Mouse (Mus musculus) lung, adult 2 months (tissue): ENCODE results near the gene E2f6. TPM values are rescaled to one million over a fixed set of nuclear protein-coding genes. Genes with fewer than 3 reads are reported as not detected.

Experiments used
- DNase-seq: peaks from one replicate; pipeline ENCODE4 v3.0.0; 2022
- H3K4me1 ChIP-seq: fragments of 200-500 bp; 2 replicates; pipeline ENCODE4 v1.6.1; 2011; ENCODE audit warnings: low read length; ENCODE audit not compliant: control insufficient read depth, insufficient read depth
- H3K4me3 ChIP-seq: fragments of 200-500 bp; replicated peaks from 2 replicates; pipeline ENCODE3; 2011; ENCODE audit warnings: low read depth, mild to moderate bottlenecking, control low read depth, low read length; ENCODE audit errors: extremely low read depth
- CTCF ChIP-seq: fragments of 200-500 bp; IDR thresholded peaks from 2 replicates; pipeline ENCODE4 v1.5.1; 2011; ENCODE audit warnings: mild to moderate bottlenecking, low read length, control low read depth; ENCODE audit not compliant: insufficient read depth
- POLR2A ChIP-seq: fragments of 200-500 bp; IDR thresholded peaks from 2 replicates; pipeline ENCODE4 v1.6.1; 2011; ENCODE audit warnings: low read depth, mild to moderate bottlenecking, control low read depth, low read length, borderline replicate concordance; ENCODE audit errors: extremely low read depth
- WGBS: fragments of 180-500 bp; shearing (Covaris S2); methylation state at CpG from one replicate; pipeline ENCODE4 v1.1.7; 2018; 5-methylcytosine and 5-hydroxymethylcytosine counted together
- polyA plus RNA-seq: library from polyadenylated mRNA; depleted of rRNA; stranded (reverse); fragments of >200 nt; gene quantifications from 2 replicates; pipeline ENCODE4 v1.2.3, GENCODE M21; 2012; rRNA removed

E2f6 gene
- polyA plus RNA-seq, 1 experiment, result 15.1 TPM

DNA sequence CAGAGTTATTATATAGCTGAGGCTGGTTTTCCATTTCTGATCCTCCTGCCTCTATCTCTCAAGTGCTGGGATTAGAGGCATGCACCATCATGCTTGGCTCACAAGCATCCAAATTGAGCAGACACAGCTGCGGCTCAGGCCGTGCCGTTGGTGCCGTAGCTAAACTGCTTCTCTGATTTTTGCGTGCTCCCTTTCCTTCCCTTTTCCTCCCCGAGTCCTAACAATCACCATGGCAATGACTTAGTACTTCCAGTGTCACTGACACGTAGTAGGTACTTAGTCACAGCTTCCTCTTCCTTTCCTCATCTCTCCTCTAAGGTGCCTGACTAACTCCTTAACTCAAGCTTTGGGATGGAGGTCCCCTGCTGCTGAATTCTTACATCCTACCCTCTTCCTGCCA, 64.9 kb downstream of the E2f6 start:
- peaks cover 41% of the 10 kb centered on the region for H3K4me1 ChIP-seq
- TF ChIP-seq CTCF, result no peak
- no peak for TF ChIP-seq POLR2A
- no peak overlapping the region for H3K4me3 ChIP-seq
- DNase-seq, result no peak
- 40% methylated on average over 7 of the region's 7 CpGs for WGBS

DNA sequence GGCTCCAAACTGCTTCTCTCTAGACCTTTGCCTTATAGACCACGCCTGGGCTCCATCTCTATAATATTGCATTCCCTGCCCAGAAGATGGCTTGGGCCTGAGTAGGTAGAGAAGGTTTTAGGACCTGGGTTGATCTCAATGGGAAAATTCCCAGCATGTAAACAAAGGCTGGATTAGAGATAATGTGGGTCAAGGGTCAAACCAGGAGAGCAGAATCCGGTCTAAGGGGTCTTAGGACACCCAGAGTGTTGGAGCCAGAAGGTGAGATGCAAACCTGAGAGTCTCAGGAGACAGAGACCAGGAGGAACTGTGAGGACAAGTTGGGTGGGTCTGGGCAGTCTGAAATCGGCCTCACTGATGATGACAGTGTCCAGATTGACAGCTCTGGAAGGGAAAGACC, 65.9 kb downstream of the E2f6 start:
- Histone ChIP-seq H3K4me1 (peaks cover 38% of the 10 kb centered on the region), H3K4me3 (no peak overlapping the region)
- no peak for DNase-seq
- 55% methylated on average over 3 of the region's 3 CpGs for WGBS
- TF ChIP-seq CTCF (no peak), POLR2A (no peak)

DNA sequence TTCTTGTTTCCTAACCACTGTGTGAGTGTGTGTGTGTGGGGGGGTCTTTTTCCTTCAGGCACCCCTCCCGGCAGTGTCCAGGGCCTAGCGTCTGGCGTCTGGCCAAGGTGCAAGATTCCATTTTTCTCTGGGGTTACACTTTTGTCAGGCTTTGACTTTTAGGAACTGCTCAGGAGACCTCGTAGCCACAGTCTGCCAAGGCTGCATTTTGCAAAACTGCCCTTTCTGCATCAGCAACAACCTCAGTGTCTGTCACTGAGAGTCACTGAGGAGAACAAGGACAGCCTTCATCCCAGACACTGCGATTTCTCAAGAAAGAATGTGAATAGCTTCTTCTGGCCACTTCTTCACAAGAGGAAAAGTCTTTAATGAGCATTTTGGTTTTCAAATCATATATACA, 66.4 kb downstream of the E2f6 start:
- TF ChIP-seq POLR2A, result no peak
- TF ChIP-seq CTCF, result no peak
- peaks cover 38% of the 10 kb centered on the region for H3K4me1 ChIP-seq

DNA sequence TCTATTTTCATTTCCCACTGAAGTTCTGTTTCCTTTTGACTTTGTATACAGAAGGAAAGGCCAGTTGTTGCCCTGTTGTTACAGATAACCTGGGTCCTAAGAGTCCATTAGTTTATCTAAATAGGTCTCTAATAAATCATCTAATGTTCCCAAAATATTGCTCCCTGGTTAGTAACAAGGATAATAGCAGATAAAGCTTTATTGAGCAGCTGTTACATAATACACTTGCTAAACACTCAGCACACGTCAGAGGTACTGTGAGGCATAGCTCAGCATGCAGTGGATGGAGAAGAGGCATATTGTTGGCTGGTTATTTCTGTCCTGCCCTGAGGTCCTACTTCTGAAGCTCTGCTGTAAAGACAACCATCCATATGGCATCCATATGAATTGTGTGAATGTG, 66.9 kb downstream of the E2f6 start:
- TF ChIP-seq CTCF, result no peak
- TF ChIP-seq POLR2A, result no peak
- H3K4me1 ChIP-seq, result peaks cover 38% of the 10 kb centered on the region
- DNase-seq, result no peak
- H3K4me3 ChIP-seq, result no peak overlapping the region
- 19% methylated on average over 1 of the region's 1 CpGs for WGBS

More for the DNA sequence above, 66.4 kb downstream of the E2f6 start:
- no peak overlapping the region for H3K4me3 ChIP-seq
- no peak for DNase-seq
- 33% methylated on average over 5 of the region's 5 CpGs for WGBS

DNA sequence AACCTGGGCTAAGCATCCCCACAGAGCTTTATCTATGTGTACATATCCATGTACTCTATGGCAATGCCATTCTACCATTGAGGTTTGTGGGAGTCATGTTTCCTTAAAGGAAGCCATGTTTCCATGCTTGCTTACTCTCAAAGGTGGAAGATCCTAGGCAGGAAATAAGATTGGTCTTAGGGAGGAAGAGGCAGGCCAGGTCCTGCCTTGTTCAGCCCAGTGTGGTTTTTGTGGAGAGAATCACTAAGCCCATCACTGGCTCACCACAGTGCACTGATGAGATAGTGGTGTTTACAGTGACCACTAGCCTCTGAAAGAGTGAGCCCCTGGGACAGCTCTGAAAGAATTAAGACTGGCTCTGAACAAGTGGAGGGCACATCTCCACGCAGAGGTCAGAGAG, 68.6 kb downstream of the E2f6 start:
- 85% methylated on average over 1 of the region's 1 CpGs for WGBS
- TF ChIP-seq CTCF (no peak), POLR2A (no peak)
- H3K4me1 ChIP-seq, result peaks cover 26% of the 10 kb centered on the region
- no peak overlapping the region for H3K4me3 ChIP-seq
- no peak for DNase-seq

DNA sequence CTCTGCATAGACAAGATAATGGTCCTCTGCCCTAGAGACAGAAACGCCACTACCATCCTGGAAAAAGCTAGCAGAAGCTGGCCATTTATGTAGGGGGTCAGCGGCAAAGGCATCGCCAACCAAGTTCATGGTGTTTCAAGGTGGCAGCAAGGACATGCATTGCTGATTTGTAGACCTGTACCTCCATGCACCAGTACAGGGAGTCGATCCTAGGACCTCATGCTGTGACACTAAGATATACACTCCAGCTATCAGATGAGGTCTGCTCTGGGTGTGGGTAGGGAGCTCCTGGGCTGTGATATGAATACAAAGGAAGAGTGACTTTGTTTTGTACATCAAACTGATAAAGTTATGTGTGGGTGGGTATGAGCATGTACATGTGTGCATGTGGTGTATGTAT, 69.3 kb downstream of the E2f6 start:
- 92% methylated on average over 4 of the region's 4 CpGs for WGBS
- TF ChIP-seq CTCF, result no peak
- TF ChIP-seq POLR2A, result no peak
- Histone ChIP-seq H3K4me1 (peaks cover 19% of the 10 kb centered on the region), H3K4me3 (no peak overlapping the region)
- DNase-seq, result no peak

DNA sequence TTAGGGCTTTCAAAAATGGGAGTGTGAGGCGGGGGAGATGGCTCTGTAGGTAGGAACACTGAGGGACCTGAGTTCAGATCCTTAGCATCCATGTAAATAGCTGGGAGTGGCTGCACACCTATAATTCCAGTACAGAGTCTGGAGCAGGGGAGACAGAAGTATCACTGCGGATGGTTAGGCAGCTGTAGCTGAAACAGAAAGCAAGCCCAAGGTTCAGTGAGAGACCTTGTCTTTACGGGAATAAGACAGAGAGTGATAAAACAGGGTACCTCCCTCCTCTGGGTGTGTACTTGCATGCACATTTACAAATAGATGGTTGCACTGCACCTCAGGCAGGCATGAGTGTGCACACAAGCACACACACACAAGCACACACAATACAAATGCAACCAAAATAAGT, 71.7 kb downstream of the E2f6 start:
- Histone ChIP-seq H3K4me3 (no peak overlapping the region), H3K4me1 (peaks cover 7% of the 10 kb centered on the region)
- TF ChIP-seq CTCF (no peak), POLR2A (no peak)
- no peak for DNase-seq
- WGBS, result 83% methylated on average over 3 of the region's 3 CpGs

DNA sequence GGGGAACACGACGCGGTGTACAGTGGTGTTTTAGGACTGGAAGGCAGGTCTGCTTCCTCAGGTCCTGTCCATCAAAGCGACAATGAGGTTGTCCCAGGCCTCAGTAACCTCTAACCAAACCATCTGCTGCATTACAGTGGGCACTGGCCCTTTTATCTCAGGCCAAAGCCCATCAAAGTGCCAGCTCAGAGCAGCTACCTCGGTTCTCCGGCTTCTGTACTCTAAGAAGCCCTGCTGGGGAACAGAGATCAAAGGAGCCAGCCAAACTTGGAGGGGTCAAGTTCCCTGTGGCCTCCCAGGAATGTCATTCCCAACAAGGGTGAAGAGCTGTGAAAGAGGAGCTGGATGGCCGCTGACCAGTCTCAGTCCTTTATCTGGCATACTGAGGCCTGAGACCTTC, 72.3 kb downstream of the E2f6 start:
- WGBS, result 72% methylated on average over 7 of the region's 7 CpGs
- TF ChIP-seq POLR2A, result no peak
- no peak for TF ChIP-seq CTCF
- Histone ChIP-seq H3K4me3 (no peak overlapping the region), H3K4me1 (peaks cover 3% of the 10 kb centered on the region)
- no peak for DNase-seq

DNA sequence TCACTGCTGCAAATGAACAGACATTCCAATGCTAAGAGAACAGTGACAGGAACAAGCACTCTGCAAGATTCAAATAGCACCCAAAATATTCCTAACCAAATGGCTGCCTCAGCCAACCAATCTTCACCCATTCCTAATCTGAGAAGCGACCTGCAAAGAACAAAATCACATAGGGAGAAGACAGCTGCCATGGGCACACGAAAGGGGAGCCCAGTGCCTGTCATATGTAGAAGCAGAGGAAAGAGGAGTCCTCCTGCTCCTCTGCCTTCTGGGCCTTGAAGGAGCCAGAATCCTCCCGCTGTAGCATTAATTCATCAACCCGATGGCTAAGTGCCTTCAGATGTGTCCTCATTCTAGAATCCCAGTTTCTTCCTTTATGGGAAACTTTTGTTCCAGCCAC, 73.8 kb downstream of the E2f6 start:
- Histone ChIP-seq H3K4me1 (no peaks in the 10 kb centered on the region), H3K4me3 (no peak overlapping the region)
- WGBS, result 91% methylated on average over 4 of the region's 4 CpGs
- no peak for TF ChIP-seq CTCF
- TF ChIP-seq POLR2A, result no peak
- DNase-seq, result no peak

DNA sequence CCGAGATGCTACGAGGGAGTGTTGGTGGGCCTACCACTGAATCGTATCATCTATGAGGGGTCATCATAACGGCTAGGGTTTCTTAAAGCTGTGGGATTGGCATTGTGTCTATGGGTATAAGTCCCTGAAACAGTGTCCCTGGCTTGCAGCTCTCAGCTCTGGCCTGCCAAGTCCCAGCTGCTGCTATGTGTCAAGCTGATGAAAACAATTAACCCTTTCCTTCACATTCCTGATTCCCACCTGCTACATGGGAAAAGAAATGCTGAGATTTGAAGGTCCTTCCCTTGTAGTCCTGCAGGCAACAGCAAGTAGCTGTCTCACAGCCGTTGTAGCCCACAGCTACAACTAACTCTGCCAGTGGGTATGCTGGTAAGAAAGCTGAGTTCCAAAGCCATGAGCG, 75.6 kb downstream of the E2f6 start:
- Histone ChIP-seq H3K4me1 (no peaks in the 10 kb centered on the region), H3K4me3 (no peak overlapping the region)
- WGBS, result 81% methylated on average over 6 of the region's 6 CpGs
- TF ChIP-seq POLR2A, result no peak
- no peak for TF ChIP-seq CTCF
- no peak for DNase-seq

Other genes with a start within 250 kb of the E2f6 start
- gene Lpin1, start 200.0 kb upstream of the E2f6 start, polyA plus RNA-seq, result 23.7 and 29.1 TPM in 2 replicates
- 0.97 and 1.0 TPM in 2 replicates for gene Ntsr2, start 157.6 kb upstream of the E2f6 start, polyA plus RNA-seq
- gene Greb1, start 10.1 kb upstream of the E2f6 start, polyA plus RNA-seq, result 0.64 and 1.2 TPM in 2 replicates
- gene Rock2, start 83.9 kb downstream of the E2f6 start, polyA plus RNA-seq, result 6.5 and 11.4 TPM in 2 replicates
- 73.8 and 81.2 TPM in 2 replicates for gene Pqlc3, start 189.4 kb downstream of the E2f6 start, polyA plus RNA-seq
- 11.2 and 15.0 TPM in 2 replicates for gene 2410004P03Rik, start 200.8 kb downstream of the E2f6 start, polyA plus RNA-seq